Mouse (Mus musculus) T-helper 1 cell (primary cell): Measurements from ENCODE around the gene Lemd2.
"Not testable (repeated sequence)": the region's sequence is repeated elsewhere in the genome, so short reads cannot be mapped to it uniquely, and the experiment has no call there.

ENCODE experiments used
- in situ Hi-C: fragments of 300-600 bp; cut with MboI, MseI; formaldehyde crosslinking; loops from one replicate; pipeline ENCODE4 v1.15.1; 2025; ENCODE audit warnings: high pct_unique_total_duplicates

The Lemd2 gene

GRCm38 (mm10) chr17:27204075-27204909 lies at the start of gene Lemd2:
Lemd2 (minus strand) TSS chr17:27204469.
- in situ Hi-C loops: no loop called here

GRCm38 (mm10) chr17:27251150-27251549 lies 46.9 kb upstream of the Lemd2 start:
- in situ Hi-C loops: loop anchor here (25.0 kb wide), 1 partner anchor 1589 kb away; no protein-coding TSS in a partner anchor

- in situ Hi-C loops: loop anchor here (25.0 kb wide), 1 partner anchor 1588 kb away; no protein-coding TSS in a partner anchor
Measured at GRCm38 (mm10) chr17:27250461-27250860, 46.2 kb upstream of the Lemd2 start.

GRCm38 (mm10) chr17:27249073-27249472 lies 44.8 kb upstream of the Lemd2 start:
- in situ Hi-C loops: no loop called here

GRCm38 (mm10) chr17:27247680-27248386 lies 43.6 kb upstream of the Lemd2 start:
- in situ Hi-C loops: no loop called here

DNA sequence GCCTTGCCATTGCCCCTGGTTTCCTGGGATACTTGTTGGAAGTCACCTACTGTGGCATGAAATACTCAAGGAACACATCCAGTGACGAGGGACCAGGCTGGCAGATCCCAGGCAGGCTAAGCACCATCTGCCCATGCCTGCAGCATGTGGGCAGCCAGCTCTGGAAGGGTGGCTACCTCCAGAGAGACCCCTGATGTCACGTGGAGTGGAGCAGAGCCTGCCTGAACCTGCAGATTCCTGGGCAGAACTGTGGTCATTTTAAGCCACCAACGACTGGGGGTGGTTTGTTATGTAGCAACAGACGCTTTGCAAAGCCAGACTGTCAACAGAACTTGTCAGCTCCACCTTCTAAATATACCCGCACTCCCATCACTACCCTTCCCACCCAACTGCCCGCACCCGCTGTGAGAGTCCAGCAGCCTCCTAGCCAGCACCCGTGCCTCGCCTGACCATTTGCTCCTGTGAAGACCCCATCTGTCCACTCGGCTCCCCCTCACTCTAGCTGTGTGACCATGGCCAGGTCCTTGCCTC lies 41.6 kb upstream of the Lemd2 start:
- in situ Hi-C loops: no loop called here

- in situ Hi-C loops: no loop called here
Measured at GRCm38 (mm10) chr17:27244912-27245311, 40.6 kb upstream of the Lemd2 start.

- in situ Hi-C loops: no loop called here
Measured at GRCm38 (mm10) chr17:27242194-27243189, 38.2 kb upstream of the Lemd2 start.

GRCm38 (mm10) chr17:27240556-27241457 lies 36.5 kb upstream of the Lemd2 start:
- in situ Hi-C loops: no loop called here

- in situ Hi-C loops: no loop called here
Measured at GRCm38 (mm10) chr17:27239941-27240340, 35.7 kb upstream of the Lemd2 start.

DNA sequence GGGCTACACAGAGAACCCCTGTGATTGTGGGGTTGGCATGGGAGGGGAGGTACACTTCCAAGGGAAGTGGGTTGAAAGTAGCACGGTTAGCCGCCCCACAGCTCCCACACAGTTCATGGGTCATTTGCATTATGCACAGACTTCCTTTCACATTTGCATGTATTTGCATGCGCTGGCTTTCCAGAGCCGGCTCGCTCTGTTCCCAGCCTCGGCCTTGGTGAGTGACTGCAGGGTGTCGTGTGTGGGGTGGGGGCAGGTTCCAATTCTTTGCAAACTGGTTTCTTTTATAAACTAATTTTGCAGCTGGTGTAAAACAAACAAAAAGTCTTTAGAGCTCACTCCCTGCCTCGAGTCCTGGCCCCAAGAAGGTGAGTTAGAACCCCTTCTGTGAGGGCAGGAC lies 34.4 kb upstream of the Lemd2 start:
- in situ Hi-C loops: no loop called here

DNA sequence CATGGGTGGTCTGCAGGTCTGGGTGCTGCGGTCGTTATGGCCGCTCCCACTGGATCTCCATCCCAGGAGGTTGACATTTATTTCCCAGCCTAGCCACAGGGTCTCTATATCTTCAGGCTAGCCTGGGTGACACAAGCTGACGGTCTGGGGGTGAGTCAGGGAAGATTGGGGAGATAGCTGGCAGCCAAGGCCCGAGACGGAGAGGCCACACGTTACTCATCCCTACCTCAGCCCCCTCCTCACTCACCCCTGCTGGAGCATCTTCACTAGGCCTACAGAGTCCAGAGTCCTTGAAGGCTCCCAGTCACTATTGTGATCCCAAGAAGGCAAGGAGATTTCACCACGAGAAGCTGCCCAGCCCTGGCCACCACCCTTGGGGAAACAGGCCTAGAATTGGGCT lies 33.5 kb upstream of the Lemd2 start:
- in situ Hi-C loops: no loop called here

DNA sequence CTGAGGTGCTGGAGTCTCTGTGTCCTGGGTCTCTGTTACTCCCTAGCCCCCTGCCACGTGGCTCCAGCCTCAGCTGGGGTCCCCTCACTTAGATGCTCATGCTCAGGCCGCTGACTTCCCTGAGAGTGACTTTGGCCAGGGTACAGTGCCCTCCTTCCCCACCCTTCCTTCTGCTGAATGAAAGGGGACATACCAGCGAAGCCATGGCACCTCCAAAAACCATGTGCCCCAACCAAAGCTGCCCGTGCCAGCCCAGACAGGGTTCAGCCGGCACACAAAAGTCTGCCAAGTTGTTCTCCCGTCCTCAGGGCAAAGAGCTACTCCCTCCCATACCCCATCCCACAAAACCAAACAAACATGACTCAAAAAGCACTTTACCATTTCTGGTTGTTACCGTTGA lies 29.0 kb upstream of the Lemd2 start:
- in situ Hi-C loops: no loop called here

DNA sequence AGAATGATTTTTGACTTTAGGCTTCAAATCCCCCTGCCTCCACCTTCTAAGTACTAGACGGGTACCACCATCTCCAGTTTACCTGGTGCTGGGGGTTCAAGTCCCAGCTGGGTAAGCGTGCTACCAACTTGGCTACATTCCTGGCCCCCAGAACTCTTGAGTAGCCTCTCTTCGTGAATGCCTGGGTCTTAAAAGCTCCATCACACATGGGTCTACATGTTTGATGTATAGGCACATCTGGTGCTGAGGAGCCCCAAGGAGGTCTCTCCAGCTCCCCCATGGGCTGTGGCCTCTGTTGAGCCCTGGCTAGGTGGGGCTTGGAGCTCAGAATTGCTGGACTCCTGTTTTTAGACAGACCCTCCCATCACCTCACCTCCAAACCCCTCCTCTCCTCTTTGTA lies 27.9 kb upstream of the Lemd2 start:
- in situ Hi-C loops: no loop called here

GRCm38 (mm10) chr17:27231586-27231985 lies 27.3 kb upstream of the Lemd2 start:
- in situ Hi-C loops: not testable (repeated sequence)

DNA sequence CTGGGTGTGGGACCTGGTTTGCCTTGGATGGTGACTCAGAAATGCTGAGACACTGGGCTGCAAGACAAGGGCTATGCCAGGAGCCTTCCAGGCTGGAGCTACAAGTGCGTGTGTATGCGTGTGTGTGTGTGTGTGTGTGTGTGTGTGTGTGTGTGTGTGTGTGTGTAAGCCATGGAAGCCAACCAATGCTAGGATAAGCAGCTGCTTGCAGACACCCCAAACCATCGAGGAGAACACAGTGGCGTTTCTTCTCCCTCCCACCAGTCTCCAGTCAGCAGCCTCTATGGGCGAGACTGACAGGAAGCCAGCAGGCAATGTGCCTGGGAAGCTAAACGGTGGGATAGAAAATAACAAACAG lies 26.9 kb upstream of the Lemd2 start:
- in situ Hi-C loops: no loop called here

GRCm38 (mm10) chr17:27230455-27231145 lies 26.3 kb upstream of the Lemd2 start:
- in situ Hi-C loops: no loop called here

GRCm38 (mm10) chr17:27229710-27230454 lies 25.6 kb upstream of the Lemd2 start:
- in situ Hi-C loops: no loop called here
